24 mouse cellular contexts compared by ENCODE assay signal in genomic region chr13:43688065-43688464, GRCm38 (mm10).
DNase-seq lines count a peak whose midpoint lies in the region; ATAC-seq and TF ChIP-seq lines count a peak whose summit lies in the region.
"Had no signal": no experiment of that assay in that cellular context is flagged by ENCODE, and none has a peak within 500 bp of the region (broad histone marks: within the 10 kb centered on the region; RNA-seq: fewer than 3 reads in every experiment).

No protein-coding gene starts in this region.

- no peaks in the 10 kb centered on the region for H3K27me3 ChIP-seq in heart, adult 2 months (ENCODE audit: control insufficient read depth, insufficient read depth, low read length)
- H3K27me3 ChIP-seq in hindbrain, embryonic 14.5 days (ENCODE audit: control insufficient read depth, insufficient read depth, low read length) = no peaks in the 10 kb centered on the region
- no peaks in the 10 kb centered on the region for H3K27me3 ChIP-seq in hindbrain, embryonic 16.5 days (replicated peaks; ENCODE audit: control insufficient read depth, insufficient read depth, low read length)
- H3K27me3 ChIP-seq in neural tube, embryonic 13.5 days = no peaks in the 10 kb centered on the region
- H3K27me3 ChIP-seq: CH12.LX; embryonic facial prominence, embryonic 12.5 days; forebrain, embryonic 13.5 days; forebrain, embryonic 15.5 days; Patski had no signal

- no peak overlapping the region for H3K27ac ChIP-seq in heart, adult 2 months
- peak overlapping the region; percentile 60 for H3K27ac ChIP-seq in hindbrain, embryonic 14.5 days
- H3K27ac ChIP-seq in hindbrain, embryonic 16.5 days (ENCODE audit: low read depth, low read length) = no peak overlapping the region
- H3K27ac ChIP-seq in neural tube, embryonic 13.5 days (replicated peaks) = 0 out of 2 replicates have a peak overlapping the region, but pooled peaks have one; percentile 20
- H3K27ac ChIP-seq: embryonic facial prominence, embryonic 10.5 days; embryonic facial prominence, embryonic 12.5 days; forebrain, embryonic 13.5 days; forebrain, embryonic 15.5 days had no signal

- peaks cover 3% of the 10 kb centered on the region for H3K4me1 ChIP-seq in heart, adult 2 months (ENCODE audit: control insufficient read depth, insufficient read depth, low read length)
- 0 out of 2 replicates have a peak, but pooled peaks cover 3% of the 10 kb centered on the region for H3K4me1 ChIP-seq in hindbrain, embryonic 14.5 days (replicated peaks; ENCODE audit: control insufficient read depth, insufficient read depth, low read length)
- H3K4me1 ChIP-seq in hindbrain, embryonic 16.5 days (ENCODE audit: control insufficient read depth, insufficient read depth, low read depth, low read length) = peaks cover 7% of the 10 kb centered on the region
- peaks cover 29% of the 10 kb centered on the region for H3K4me1 ChIP-seq in neural tube, embryonic 13.5 days (replicated peaks)

- no peak for ATAC-seq in hindbrain, embryonic 14.5 days (ENCODE audit: low FRiP score)
- no peak for ATAC-seq in hindbrain, embryonic 16.5 days
- no peak for ATAC-seq in neural tube, embryonic 13.5 days (ENCODE audit: low read depth)
- ATAC-seq: activated CD4-positive, CD25-positive, alpha-beta regulatory T cell, adult 4 months; CD4-positive, CD25-positive, alpha-beta regulatory T cell, adult 4 months; forebrain, embryonic 13.5 days; forebrain, embryonic 15.5 days; Patski had no signal

- intact Hi-C loops in heart, adult 2 months (cut with DNase I) = no loop called here

- no peaks in the 10 kb centered on the region for H3K36me3 ChIP-seq in heart, adult 2 months (ENCODE audit: control insufficient read depth, insufficient read depth, low read length)
- no peaks in the 10 kb centered on the region for H3K36me3 ChIP-seq in hindbrain, embryonic 14.5 days (replicated peaks; ENCODE audit: control insufficient read depth, insufficient read depth)
- no peaks in the 10 kb centered on the region for H3K36me3 ChIP-seq in hindbrain, embryonic 16.5 days (ENCODE audit: control insufficient read depth, insufficient read depth, low read length)
- no peaks in the 10 kb centered on the region for H3K36me3 ChIP-seq in neural tube, embryonic 13.5 days
- H3K36me3 ChIP-seq: embryonic facial prominence, embryonic 10.5 days; embryonic facial prominence, embryonic 12.5 days; forebrain, embryonic 15.5 days; G1E had no signal

- TF ChIP-seq POLR2A in heart, adult 2 months (IDR thresholded peaks at IDR 0.05; ENCODE audit: insufficient read depth, low read depth, low read length) = no peak

- H3K79me2 ChIP-seq in heart, adult 2 months (replicated peaks; ENCODE audit: control insufficient read depth, insufficient read depth, low read length) = no peaks in the 10 kb centered on the region

- H3K9me3 ChIP-seq in hindbrain, embryonic 14.5 days (ENCODE audit: control insufficient read depth, low read length) = no peaks in the 10 kb centered on the region
- no peaks in the 10 kb centered on the region for H3K9me3 ChIP-seq in hindbrain, embryonic 16.5 days (ENCODE audit: control insufficient read depth, low read length)
- H3K9me3 ChIP-seq in neural tube, embryonic 13.5 days = no peaks in the 10 kb centered on the region
- H3K9me3 ChIP-seq: embryonic facial prominence, embryonic 10.5 days; embryonic facial prominence, embryonic 12.5 days; forebrain, embryonic 13.5 days; forebrain, embryonic 15.5 days; G1E had no signal

- no peak overlapping the region for H3K9ac ChIP-seq in heart, adult 2 months (ENCODE audit: low read depth, low read length)
- H3K9ac ChIP-seq in hindbrain, embryonic 14.5 days = no peak overlapping the region
- H3K9ac ChIP-seq in hindbrain, embryonic 16.5 days (ENCODE audit: low read depth, low read length) = no peak overlapping the region
- H3K9ac ChIP-seq in neural tube, embryonic 13.5 days = no peak overlapping the region
- H3K9ac ChIP-seq: embryonic facial prominence, embryonic 12.5 days; forebrain, embryonic 13.5 days; forebrain, embryonic 15.5 days had no signal

- no peak overlapping the region for H3K4me2 ChIP-seq in hindbrain, embryonic 14.5 days (replicated peaks)
- H3K4me2 ChIP-seq in hindbrain, embryonic 16.5 days (ENCODE audit: low read length) = no peak overlapping the region
- H3K4me2 ChIP-seq in neural tube, embryonic 13.5 days = no peak overlapping the region
- H3K4me2 ChIP-seq: embryonic facial prominence, embryonic 12.5 days; forebrain, embryonic 13.5 days; forebrain, embryonic 15.5 days had no signal

- TF ChIP-seq EP300 in heart, adult 2 months (IDR thresholded peaks at IDR 0.05; ENCODE audit: insufficient read depth, low read depth, low read length) = no peak

- peak; percentile 56 for DNase-seq in heart, adult 11 months
- DNase-seq in heart, adult 2 months = no peak
- DNase-seq in hindbrain, embryonic 14.5 days (ENCODE audit: low spot score) = no peak
- no peak for DNase-seq in neural tube, embryonic 10.5 days (ENCODE audit: extremely low spot score, low spot score)
- DNase-seq: adrenal gland, adult 8-10 months; adrenal gland, postnatal 14 days; adrenal gland, postnatal 36 days; B cell, adult 2 months; cerebellum, adult 11-12 months; cerebellum, adult 2 months; cerebellum, adult 9-10 months; cerebellum, postnatal 10 days; cerebellum, postnatal 25 days had no signal

- TF ChIP-seq CTCF in heart, adult 2 months (IDR thresholded peaks at IDR 0.05) = no peak

- H3K4me3 ChIP-seq in heart, adult 2 months = no peak overlapping the region
- H3K4me3 ChIP-seq in hindbrain, embryonic 14.5 days (replicated peaks; ENCODE audit: low read length) = no peak overlapping the region
- no peak overlapping the region for H3K4me3 ChIP-seq in hindbrain, embryonic 16.5 days (ENCODE audit: low read length)
- H3K4me3 ChIP-seq in neural tube, embryonic 13.5 days = no peak overlapping the region
- H3K4me3 ChIP-seq: embryonic facial prominence, embryonic 10.5 days; embryonic facial prominence, embryonic 12.5 days; forebrain, embryonic 13.5 days; forebrain, embryonic 15.5 days had no signal

- WGBS in heart, adult 2 months = 88% methylated on average over 10 of the region's 10 CpGs
- WGBS in hindbrain, embryonic 14.5 days = 92% methylated on average over 10 of the region's 10 CpGs
- 91% methylated on average over 10 of the region's 10 CpGs for WGBS in hindbrain, embryonic 16.5 days
- WGBS in neural tube, embryonic 13.5 days = 94% methylated on average over 10 of the region's 10 CpGs

Comparison
In these comparisons a context has a peak if more than half of its experiments do, and no peak if none do; other contexts are left out.
1. H3K27ac ChIP-seq: peak in hindbrain, embryonic 14.5 days (single experiment) and neural tube, embryonic 13.5 days (single experiment); none in heart, adult 2 months (single experiment) and hindbrain, embryonic 16.5 days (single experiment).